In the genomic region with DNA sequence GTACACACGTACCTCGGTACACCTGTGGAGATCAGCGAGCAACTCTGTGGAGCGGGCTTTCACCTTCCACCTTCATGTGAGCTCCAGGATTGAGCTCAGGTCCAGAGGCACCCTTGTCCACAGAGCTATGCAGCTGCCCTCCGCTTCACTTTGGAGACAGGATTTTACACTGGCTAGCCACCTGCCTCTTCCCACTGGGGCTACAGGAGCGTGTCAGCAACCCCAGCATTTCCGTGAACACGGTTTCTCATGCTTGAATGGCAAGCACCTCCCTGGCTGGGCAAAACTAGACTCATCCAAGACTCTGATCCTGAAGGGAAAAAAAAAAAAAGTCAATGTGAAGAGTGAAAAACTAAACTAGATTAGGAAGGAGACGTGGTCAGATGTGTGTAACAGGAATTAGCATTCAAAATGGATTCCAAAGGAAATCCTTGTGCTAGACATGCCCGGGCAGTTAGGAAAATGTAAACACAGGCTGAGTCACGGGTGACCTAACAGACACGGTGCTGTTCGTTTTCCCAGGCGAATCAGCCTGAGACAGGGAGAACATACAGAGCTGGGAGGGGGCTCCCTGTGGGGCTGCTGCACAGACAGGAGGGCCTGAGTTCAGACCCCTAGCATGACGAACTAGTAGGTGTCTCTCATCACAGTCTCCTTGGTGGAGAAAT, we compare ENCODE assay signal across 15 mouse cellular contexts. TPM values are rescaled to one million over a fixed set of nuclear protein-coding genes. Genes with fewer than 3 reads are reported as not detected.
A peak's percentile ranks its signal among the peaks of the same experiment; 100 is the strongest.
DNase-seq lines count a peak whose midpoint lies in the region; ATAC-seq and TF ChIP-seq lines count a peak whose summit lies in the region.
"Had no signal": no experiment of that assay in that cellular context is flagged by ENCODE, and none has a peak within 500 bp of the region (broad histone marks: within the 10 kb centered on the region; RNA-seq: fewer than 3 reads in every experiment).

No protein-coding gene starts in this region.

- ATAC-seq in lung, postnatal 0 days, result no peak; the same call in 1 of the 2 replicates
- ATAC-seq in stomach, embryonic 16.5 days (ENCODE audit: insufficient read depth, low FRiP score), result peak; percentile 41; the same call in 1 of the 2 replicates
- ATAC-seq in liver, embryonic 11.5 days (replicated peaks; ENCODE audit: low FRiP score), result no peak

- 40% methylated on average over 15 of the region's 15 CpGs for WGBS in lung, postnatal 0 days
- 35% methylated on average over 15 of the region's 15 CpGs for WGBS in stomach, embryonic 16.5 days
- 68% methylated on average over 15 of the region's 15 CpGs for WGBS in liver, embryonic 11.5 days

- H3K9ac ChIP-seq in lung, postnatal 0 days (replicated peaks; ENCODE audit: low read depth), result no peak overlapping the region
- H3K9ac ChIP-seq in stomach, embryonic 16.5 days (ENCODE audit: low read length), result peak overlapping the region; percentile 40
- H3K9ac ChIP-seq in liver, embryonic 11.5 days (ENCODE audit: low read depth, low read length), result no peak overlapping the region
- H3K9ac ChIP-seq: limb, embryonic 13.5 days had no signal

- no peaks in the 10 kb centered on the region for H3K36me3 ChIP-seq in lung, postnatal 0 days (ENCODE audit: insufficient read depth, low read length)
- H3K36me3 ChIP-seq in stomach, embryonic 16.5 days (ENCODE audit: control insufficient read depth, insufficient read depth, low read length), result 0 out of 2 replicates have a peak, but pooled peaks cover 2% of the 10 kb centered on the region
- peaks cover 13% of the 10 kb centered on the region for H3K36me3 ChIP-seq in liver, embryonic 11.5 days (ENCODE audit: control insufficient read depth, insufficient read depth, low read length)

- H3K27me3 ChIP-seq in lung, postnatal 0 days (replicated peaks; ENCODE audit: insufficient read depth, low read length), result peaks cover 24% of the 10 kb centered on the region
- peaks cover 13% of the 10 kb centered on the region for H3K27me3 ChIP-seq in stomach, embryonic 16.5 days (ENCODE audit: control insufficient read depth, insufficient read depth, low read length)
- H3K27me3 ChIP-seq in liver, embryonic 11.5 days (replicated peaks; ENCODE audit: control insufficient read depth, insufficient read depth, low read length), result peaks cover 16% of the 10 kb centered on the region

- DNase-seq in lung, postnatal 0 days (ENCODE audit: low spot score), result peak; percentile 57
- DNase-seq in lung, postnatal 25 days (ENCODE audit: low spot score), result no peak
- DNase-seq in ZHBTc4 (ENCODE audit: low read depth, low spot score), result peak; percentile 87
- peak; percentile 38 for DNase-seq in kidney, adult 9 months
- no peak for DNase-seq in thymus, postnatal 14 days
- DNase-seq in liver, embryonic 11.5 days (ENCODE audit: low spot score), result no peak
- DNase-seq in gastrocnemius, postnatal 10 days, result no peak
- DNase-seq: adrenal gland, postnatal 25 days; cerebellum, adult 2 months; gastrocnemius, postnatal 25 days; heart, postnatal 36 days; lung, postnatal 14 days had no signal

- peaks cover 11% of the 10 kb centered on the region; the same call in 1 of the 2 replicates for H3K4me1 ChIP-seq in lung, postnatal 0 days (ENCODE audit: insufficient read depth, low read depth, low read length)
- peaks cover 19% of the 10 kb centered on the region for H3K4me1 ChIP-seq in stomach, embryonic 16.5 days (ENCODE audit: control insufficient read depth, insufficient read depth, low read length)
- H3K4me1 ChIP-seq in liver, embryonic 11.5 days (replicated peaks; ENCODE audit: control insufficient read depth, insufficient read depth, low read length), result peaks cover 8% of the 10 kb centered on the region

- no peaks in the 10 kb centered on the region for H3K9me3 ChIP-seq in lung, postnatal 0 days (ENCODE audit: low read length)
- H3K9me3 ChIP-seq in stomach, embryonic 16.5 days (replicated peaks; ENCODE audit: control insufficient read depth, low read length), result no peaks in the 10 kb centered on the region
- H3K9me3 ChIP-seq in liver, embryonic 11.5 days (ENCODE audit: control insufficient read depth, low read length), result no peaks in the 10 kb centered on the region
- H3K9me3 ChIP-seq: G1E; limb, embryonic 13.5 days had no signal

- TF ChIP-seq CTCF in lung, postnatal 0 days (IDR thresholded peaks at IDR 0.05), result no peak

- no peak overlapping the region for H3K4me3 ChIP-seq in lung, postnatal 0 days (ENCODE audit: low read depth, low read length)
- H3K4me3 ChIP-seq in stomach, embryonic 16.5 days (replicated peaks; ENCODE audit: low read length), result no peak overlapping the region
- H3K4me3 ChIP-seq in liver, embryonic 11.5 days (ENCODE audit: low read depth, low read length), result no peak overlapping the region
- H3K4me3 ChIP-seq: limb, embryonic 13.5 days had no signal

- no peak overlapping the region for H3K27ac ChIP-seq in lung, postnatal 0 days (ENCODE audit: low read length)
- peak overlapping the region; percentile 88 for H3K27ac ChIP-seq in stomach, embryonic 16.5 days (ENCODE audit: low read length)
- no peak overlapping the region for H3K27ac ChIP-seq in liver, embryonic 11.5 days (ENCODE audit: low read depth, low read length)
- H3K27ac ChIP-seq: limb, embryonic 13.5 days had no signal

- no peak for TF ChIP-seq EP300 in lung, postnatal 0 days (IDR thresholded peaks at IDR 0.05)

- H3K4me2 ChIP-seq in lung, postnatal 0 days (replicated peaks; ENCODE audit: low read depth, low read length), result no peak overlapping the region
- 0 out of 2 replicates have a peak overlapping the region, but pooled peaks have one; percentile 6 for H3K4me2 ChIP-seq in stomach, embryonic 16.5 days (ENCODE audit: low read depth, low read length)
- H3K4me2 ChIP-seq in liver, embryonic 11.5 days, result no peak overlapping the region
- H3K4me2 ChIP-seq: limb, embryonic 13.5 days had no signal

RNA-seq across cellular contexts. Expression of gene Itgb4, which starts 4.4 kb away (rescaled TPM):
- polyA plus RNA-seq in lung, postnatal 0 days (2015; fragmentation: Nextera tagmentation; extraction: Ambion mirVana), result 3.8 and 4.2 TPM in 2 replicates
- polyA plus RNA-seq in stomach, embryonic 16.5 days (2015; fragmentation: Nextera tagmentation; extraction: Ambion mirVana), result 18.9 and 24.4 TPM in 2 replicates
- 0.60 and 0.77 TPM in 2 replicates for polyA plus RNA-seq in liver, embryonic 11.5 days (2014; fragmentation: Nextera tagmentation; extraction: Ambion mirVana)
- 1 to 10 TPM; 4.6 to 4.9 TPM for total RNA-seq in gastrocnemius, postnatal 10 days (2021)

RNA-seq across cellular contexts. Expression of gene Recql5, which starts 36.9 kb away (rescaled TPM):
- 9.2 and 9.9 TPM in 2 replicates for polyA plus RNA-seq in lung, postnatal 0 days (2015; fragmentation: Nextera tagmentation; extraction: Ambion mirVana)
- 19.5 and 19.7 TPM in 2 replicates for polyA plus RNA-seq in stomach, embryonic 16.5 days (2015; fragmentation: Nextera tagmentation; extraction: Ambion mirVana)
- 19.8 and 22.9 TPM in 2 replicates for polyA plus RNA-seq in liver, embryonic 11.5 days (2014; fragmentation: Nextera tagmentation; extraction: Ambion mirVana)
- 1 to 10 TPM; 5.4 to 9.1 TPM for total RNA-seq in gastrocnemius, postnatal 10 days (2021)

RNA-seq across cellular contexts. Expression of gene Sap30bp, which starts 37.1 kb away (rescaled TPM):
- 21.2 and 22.8 TPM in 2 replicates for polyA plus RNA-seq in lung, postnatal 0 days (2015; fragmentation: Nextera tagmentation; extraction: Ambion mirVana)
- 32.0 and 35.2 TPM in 2 replicates for polyA plus RNA-seq in stomach, embryonic 16.5 days (2015; fragmentation: Nextera tagmentation; extraction: Ambion mirVana)
- polyA plus RNA-seq in liver, embryonic 11.5 days (2014; fragmentation: Nextera tagmentation; extraction: Ambion mirVana), result 36.5 and 39.9 TPM in 2 replicates
- total RNA-seq in gastrocnemius, postnatal 10 days (2021), result 10 to 100 TPM; 16.6 to 24.5 TPM

RNA-seq across cellular contexts. Expression of gene Galk1, which starts 42.4 kb away (rescaled TPM):
- 91.0 and 95.6 TPM in 2 replicates for polyA plus RNA-seq in lung, postnatal 0 days (2015; fragmentation: Nextera tagmentation; extraction: Ambion mirVana)
- 186 and 187 TPM in 2 replicates for polyA plus RNA-seq in stomach, embryonic 16.5 days (2015; fragmentation: Nextera tagmentation; extraction: Ambion mirVana)
- polyA plus RNA-seq in liver, embryonic 11.5 days (2014; fragmentation: Nextera tagmentation; extraction: Ambion mirVana), result 299 and 304 TPM in 2 replicates
- total RNA-seq in gastrocnemius, postnatal 10 days (2021), result 10 to 100 TPM; 14.8 to 19.2 TPM

RNA-seq across cellular contexts. Expression of gene H3f3b, which starts 57.6 kb away (rescaled TPM):
- 1,667 and 1,708 TPM in 2 replicates for polyA plus RNA-seq in lung, postnatal 0 days (2015; fragmentation: Nextera tagmentation; extraction: Ambion mirVana)
- polyA plus RNA-seq in stomach, embryonic 16.5 days (2015; fragmentation: Nextera tagmentation; extraction: Ambion mirVana), result 1,496 and 1,592 TPM in 2 replicates
- 1,141 and 1,182 TPM in 2 replicates for polyA plus RNA-seq in liver, embryonic 11.5 days (2014; fragmentation: Nextera tagmentation; extraction: Ambion mirVana)
- total RNA-seq in gastrocnemius, postnatal 10 days (2021), result 100 to 1,000 TPM; 252 TPM

Comparison
In these comparisons a context has a peak if more than half of its experiments do, and no peak if none do; other contexts are left out.
1. DNase-seq: peak in lung, postnatal 0 days (single experiment), ZHBTc4 (single experiment) and kidney, adult 9 months (single experiment); none in lung, postnatal 25 days (single experiment), thymus, postnatal 14 days (single experiment), liver, embryonic 11.5 days (single experiment) and gastrocnemius, postnatal 10 days (single experiment).